Mouse (Mus musculus): ENCODE results near the gene Micu2. TPM values are rescaled to one million over a fixed set of nuclear protein-coding genes. Genes with fewer than 3 reads are reported as not detected.
"Not testable (repeated sequence)": the region's sequence is repeated elsewhere in the genome, so short reads cannot be mapped to it uniquely, and the experiment has no call there.

Micu2 gene
- polyA plus RNA-seq, 1 experiment from 2014 or later: 54.1 TPM

- WGBS: 79% methylated on average over 4 of the region's 4 CpGs
- ATAC-seq (ENCODE audit: insufficient read depth) (no peak), DNase-seq (no peak)
- H3K9ac ChIP-seq: no peak overlapping the region
- H3K9me3 ChIP-seq (ENCODE audit: low read depth, low read length): no peaks in the 10 kb centered on the region
- 0 out of 2 replicates have a peak, but pooled peaks cover 5% of the 10 kb centered on the region for H3K36me3 ChIP-seq (ENCODE audit: insufficient read depth)
- H3K27ac ChIP-seq (ENCODE audit: low read depth): no peak overlapping the region
- no peak overlapping the region for H3K4me2 ChIP-seq
- no peak overlapping the region for H3K4me3 ChIP-seq (ENCODE audit: low read depth, low read length)
- no peaks in the 10 kb centered on the region for H3K27me3 ChIP-seq (ENCODE audit: insufficient read depth, low read length)
- no peak for TF ChIP-seq CTCF (IDR thresholded peaks at IDR 0.05; ENCODE audit: low read depth)
- no peaks in the 10 kb centered on the region for H3K4me1 ChIP-seq (ENCODE audit: insufficient read depth)
Observed at GRCm38 (mm10) chr14:57911316-57911715, 87.7 kb downstream of the Micu2 start.

- DNase-seq (peak; percentile 95), ATAC-seq (ENCODE audit: insufficient read depth) (peak; percentile 94)
- 20% methylated on average over 26 of the region's 26 CpGs for WGBS
- TF ChIP-seq CTCF (IDR thresholded peaks at IDR 0.05; ENCODE audit: low read depth): peak; percentile 86
- Histone ChIP-seq H3K9ac (peak overlapping the region; percentile 49; the same call in 1 of the 2 replicates), H3K27ac (ENCODE audit: low read depth) (no peak overlapping the region), H3K4me2 (peak overlapping the region; percentile 48), H3K27me3 (ENCODE audit: insufficient read depth, low read length) (no peaks in the 10 kb centered on the region), H3K4me3 (ENCODE audit: low read depth, low read length) (peak overlapping the region; percentile 11), H3K9me3 (ENCODE audit: low read depth, low read length) (no peaks in the 10 kb centered on the region), H3K36me3 (ENCODE audit: insufficient read depth) (0 out of 2 replicates have a peak, but pooled peaks cover 3% of the 10 kb centered on the region), H3K4me1 (ENCODE audit: insufficient read depth) (no peaks in the 10 kb centered on the region)
Observed at GRCm38 (mm10) chr14:57910501-57911068, 88.5 kb downstream of the Micu2 start.

GRCm38 (mm10) chr14:57909297-57909696 is 89.8 kb downstream of the Micu2 start:
- Histone ChIP-seq H3K27ac (ENCODE audit: low read depth) (no peak overlapping the region), H3K9me3 (ENCODE audit: low read depth, low read length) (no peaks in the 10 kb centered on the region), H3K9ac (no peak overlapping the region), H3K4me3 (ENCODE audit: low read depth, low read length) (no peak overlapping the region), H3K4me1 (ENCODE audit: insufficient read depth) (no peaks in the 10 kb centered on the region), H3K4me2 (no peak overlapping the region), H3K27me3 (ENCODE audit: insufficient read depth, low read length) (no peaks in the 10 kb centered on the region), H3K36me3 (ENCODE audit: insufficient read depth) (no peaks in the 10 kb centered on the region)
- TF ChIP-seq CTCF (IDR thresholded peaks at IDR 0.05; ENCODE audit: low read depth): no peak
- WGBS: 85% methylated on average over 5 of the region's 5 CpGs
- DNase-seq (no peak), ATAC-seq (ENCODE audit: insufficient read depth) (no peak)

GRCm38 (mm10) chr14:57908431-57908830 is 90.6 kb downstream of the Micu2 start:
- no peak overlapping the region for H3K4me2 ChIP-seq
- H3K27me3 ChIP-seq (ENCODE audit: insufficient read depth, low read length): no peaks in the 10 kb centered on the region
- H3K4me3 ChIP-seq (ENCODE audit: low read depth, low read length): no peak overlapping the region
- H3K9ac ChIP-seq: no peak overlapping the region
- H3K4me1 ChIP-seq (ENCODE audit: insufficient read depth): no peaks in the 10 kb centered on the region
- no peak for TF ChIP-seq CTCF (IDR thresholded peaks at IDR 0.05; ENCODE audit: low read depth)
- peak; percentile 15 for DNase-seq
- no peak overlapping the region for H3K27ac ChIP-seq (ENCODE audit: low read depth)
- ATAC-seq (ENCODE audit: insufficient read depth): no peak
- 46% methylated on average over 2 of the region's 2 CpGs for WGBS
- no peaks in the 10 kb centered on the region for H3K9me3 ChIP-seq (ENCODE audit: low read depth, low read length)
- H3K36me3 ChIP-seq (ENCODE audit: insufficient read depth): no peaks in the 10 kb centered on the region

GRCm38 (mm10) chr14:57901998-57902397 is 97.1 kb downstream of the Micu2 start:
- ATAC-seq (ENCODE audit: insufficient read depth) (no peak), DNase-seq (no peak)
- Histone ChIP-seq H3K4me3 (ENCODE audit: low read depth, low read length) (no peak overlapping the region), H3K4me1 (ENCODE audit: insufficient read depth) (no peaks in the 10 kb centered on the region), H3K9ac (no peak overlapping the region), H3K4me2 (no peak overlapping the region), H3K27me3 (ENCODE audit: insufficient read depth, low read length) (no peaks in the 10 kb centered on the region), H3K9me3 (ENCODE audit: low read depth, low read length) (no peaks in the 10 kb centered on the region), H3K27ac (ENCODE audit: low read depth) (no peak overlapping the region), H3K36me3 (ENCODE audit: insufficient read depth) (no peaks in the 10 kb centered on the region)
- TF ChIP-seq CTCF (IDR thresholded peaks at IDR 0.05; ENCODE audit: low read depth): no peak
- 40% methylated on average over 1 of the region's 1 CpGs for WGBS

- no peak overlapping the region for H3K4me2 ChIP-seq
- TF ChIP-seq CTCF (IDR thresholded peaks at IDR 0.05; ENCODE audit: low read depth): no peak
Observed at GRCm38 (mm10) chr14:57896882-57897281, 102.2 kb downstream of the Micu2 start.

GRCm38 (mm10) chr14:57896088-57896871 is 102.8 kb downstream of the Micu2 start:
- 53% methylated on average over 8 of the region's 8 CpGs for WGBS
- not testable (repeated sequence) for DNase-seq; H3K9ac ChIP-seq; H3K27me3 ChIP-seq (ENCODE audit: insufficient read depth, low read length); ATAC-seq (ENCODE audit: insufficient read depth); H3K36me3 ChIP-seq (ENCODE audit: insufficient read depth); H3K4me3 ChIP-seq (ENCODE audit: low read depth, low read length); H3K4me1 ChIP-seq (ENCODE audit: insufficient read depth); H3K4me2 ChIP-seq; H3K27ac ChIP-seq (ENCODE audit: low read depth); H3K9me3 ChIP-seq (ENCODE audit: low read depth, low read length)

More at GRCm38 (mm10) chr14:57896882-57897281, 102.2 kb downstream of the Micu2 start:
- Histone ChIP-seq H3K27me3 (ENCODE audit: insufficient read depth, low read length) (no peaks in the 10 kb centered on the region), H3K4me1 (ENCODE audit: insufficient read depth) (no peaks in the 10 kb centered on the region), H3K4me3 (ENCODE audit: low read depth, low read length) (no peak overlapping the region), H3K9ac (no peak overlapping the region), H3K9me3 (ENCODE audit: low read depth, low read length) (no peaks in the 10 kb centered on the region), H3K27ac (ENCODE audit: low read depth) (no peak overlapping the region), H3K36me3 (ENCODE audit: insufficient read depth) (no peaks in the 10 kb centered on the region)
- ATAC-seq (ENCODE audit: insufficient read depth): no peak
- WGBS: 92% methylated on average over 12 of the region's 12 CpGs
- DNase-seq: no peak

Measured in lung, embryonic 14.5 days (tissue).